Mouse (Mus musculus): ENCODE measurements at regions not wholly inside any gene's neighbourhood (a gene's known extent, or its start where the extent isn't known, plus 50 kb on each side); places are given as distances from the start of the nearest gene placed in this dataset.

DNA sequence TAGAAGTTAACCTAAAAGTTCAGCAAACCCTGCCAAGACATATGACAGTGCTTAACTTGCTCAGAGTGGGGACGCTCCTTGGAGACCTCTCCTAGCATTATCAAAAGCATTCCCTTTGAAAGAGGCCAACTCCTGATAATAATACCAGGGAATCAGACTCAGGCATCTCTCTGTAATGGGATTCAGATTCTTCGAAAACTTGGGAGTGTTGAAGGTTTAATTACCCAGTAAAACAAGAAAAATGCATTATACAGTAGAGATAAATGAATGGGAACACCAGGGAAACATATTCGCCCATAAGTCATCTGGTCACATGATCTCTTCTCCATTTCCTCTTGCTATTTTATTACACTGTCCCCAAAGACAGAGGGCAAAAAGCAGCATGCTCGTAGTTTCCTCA is 274.3 kb upstream of the BC052040 start:
- Histone ChIP-seq H3K4me2 (ENCODE audit: low read depth) (no peak overlapping the region), H3ac (ENCODE audit: control insufficient read depth, insufficient read length) (no peak overlapping the region), H3K36me3 (ENCODE audit: control insufficient read depth, insufficient read depth) (no peaks in the 10 kb centered on the region), H3K27me3 (ENCODE audit: control insufficient read depth, insufficient read depth, insufficient read length) (no peaks in the 10 kb centered on the region), H3K4me3 (no peak overlapping the region), H3K79me2 (ENCODE audit: control insufficient read depth, insufficient read depth) (no peaks in the 10 kb centered on the region)
- TF ChIP-seq MYOG (IDR thresholded peaks at IDR 0.05; ENCODE audit: control insufficient read depth in 1 of 3, insufficient read depth in 1 of 3, insufficient read length in 2 of 3, low read depth in 2 of 3), result no peak
- TF ChIP-seq MAX (IDR thresholded peaks at IDR 0.05; ENCODE audit: low read depth), result no peak
- peak; percentile 15 for TF ChIP-seq USF1 (IDR thresholded peaks at IDR 0.05; ENCODE audit: low read depth)

DNA sequence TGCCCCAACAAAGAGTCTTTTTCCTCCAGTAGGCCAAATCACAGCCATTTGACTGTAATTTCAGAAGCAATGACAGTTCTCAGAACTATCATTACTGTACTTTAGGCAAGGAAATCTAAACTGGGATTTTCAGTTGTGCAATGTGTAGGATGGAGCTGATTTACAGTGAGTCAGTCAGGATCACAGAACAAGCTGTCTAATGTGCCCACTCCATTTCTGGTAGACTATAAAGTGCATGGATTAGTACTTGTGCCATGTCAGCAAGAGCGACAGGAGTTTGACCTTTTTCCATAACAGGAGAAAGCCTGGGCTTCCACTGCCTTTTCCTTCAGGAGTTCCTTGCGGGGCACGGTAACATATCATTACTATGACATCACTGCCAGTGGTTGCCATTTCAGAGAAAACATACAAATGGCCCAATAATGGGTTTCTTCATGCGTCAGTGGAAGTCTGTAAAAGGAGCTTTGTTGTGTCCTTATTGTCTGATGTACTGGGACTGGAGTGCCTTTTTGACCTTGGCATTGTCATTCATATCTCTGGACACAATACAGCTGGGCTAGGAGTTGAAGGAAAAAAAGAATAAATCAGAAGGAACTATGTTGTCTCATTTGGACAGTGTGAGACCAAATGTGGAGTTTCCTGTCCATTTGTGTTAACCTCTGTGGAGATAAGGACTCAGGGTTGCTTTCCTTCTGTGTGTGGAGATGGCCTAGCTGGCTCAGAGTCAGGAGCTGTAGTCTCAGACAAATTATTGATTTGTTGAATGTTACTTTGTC is 271.5 kb upstream of the BC052040 start:
- Histone ChIP-seq H3K79me2 (ENCODE audit: control insufficient read depth, insufficient read depth) (no peaks in the 10 kb centered on the region), H3K4me3 (no peak overlapping the region), H3ac (ENCODE audit: control insufficient read depth, insufficient read length) (no peak overlapping the region), H3K36me3 (ENCODE audit: control insufficient read depth, insufficient read depth) (no peaks in the 10 kb centered on the region), H3K4me2 (ENCODE audit: low read depth) (no peak overlapping the region), H3K27me3 (ENCODE audit: control insufficient read depth, insufficient read depth, insufficient read length) (no peaks in the 10 kb centered on the region)
- TF ChIP-seq MYOG (IDR thresholded peaks at IDR 0.05; ENCODE audit: control insufficient read depth in 1 of 3, insufficient read depth in 1 of 3, insufficient read length in 2 of 3, low read depth in 2 of 3) (no peak), SRF (IDR thresholded peaks at IDR 0.05; ENCODE audit: control insufficient read depth, insufficient read length, low read depth) (no peak), USF1 (IDR thresholded peaks at IDR 0.05; ENCODE audit: low read depth) (no peak), E2F4 (IDR thresholded peaks at IDR 0.05; ENCODE audit: insufficient read depth) (no peak), MYOD1 (IDR thresholded peaks at IDR 0.05; ENCODE audit: control insufficient read depth in 1 of 3, insufficient read length in 2 of 3, low read depth in 2 of 3) (no peak), CEBPB (IDR thresholded peaks at IDR 0.05; ENCODE audit: insufficient read depth, poor library complexity, severe bottlenecking) (no peak), TCF12 (IDR thresholded peaks at IDR 0.05; ENCODE audit: insufficient read depth, poor library complexity, severe bottlenecking) (no peak), POLR2A (IDR thresholded peaks at IDR 0.05; ENCODE audit: insufficient read length, low read depth) (no peak), TCF3 (IDR thresholded peaks at IDR 0.05; ENCODE audit: insufficient read length, low read depth) (no peak), POLR2AphosphoS2 (IDR thresholded peaks at IDR 0.05; ENCODE audit: insufficient read length, low read depth) (no peak), MAX (IDR thresholded peaks at IDR 0.05; ENCODE audit: low read depth) (no peak), REST (IDR thresholded peaks at IDR 0.05; ENCODE audit: insufficient read depth, insufficient read length) (no peak)

DNA sequence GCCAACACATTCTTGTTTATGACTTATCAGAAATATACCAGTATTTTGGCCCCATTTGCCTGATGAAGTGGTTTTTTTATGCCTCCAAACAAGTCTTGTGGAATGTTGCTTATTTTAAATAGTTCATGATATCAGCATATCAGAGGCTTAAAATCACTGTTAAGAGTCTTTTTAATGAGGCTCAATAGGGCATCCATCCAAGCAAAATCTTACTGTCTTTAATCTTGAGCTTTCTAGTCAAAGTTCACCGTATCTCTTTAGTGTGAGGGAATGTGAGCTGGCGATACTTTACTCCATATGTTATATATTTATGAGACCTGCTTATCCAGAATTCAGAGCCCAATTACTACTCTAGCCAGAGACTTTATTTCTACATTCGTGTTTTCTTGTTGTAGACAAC is 263.0 kb upstream of the BC052040 start:
- no peak overlapping the region for H3K4me3 ChIP-seq
- H3K27me3 ChIP-seq (ENCODE audit: control insufficient read depth, insufficient read depth, insufficient read length), result no peaks in the 10 kb centered on the region
- no peaks in the 10 kb centered on the region for H3K79me2 ChIP-seq (ENCODE audit: control insufficient read depth, insufficient read depth)
- no peak overlapping the region for H3ac ChIP-seq (ENCODE audit: control insufficient read depth, insufficient read length)
- no peaks in the 10 kb centered on the region for H3K36me3 ChIP-seq (ENCODE audit: control insufficient read depth, insufficient read depth)
- no peak for TF ChIP-seq USF1 (IDR thresholded peaks at IDR 0.05; ENCODE audit: low read depth)
- no peak for TF ChIP-seq POLR2AphosphoS2 (IDR thresholded peaks at IDR 0.05; ENCODE audit: insufficient read length, low read depth)
- no peak for TF ChIP-seq POLR2A (IDR thresholded peaks at IDR 0.05; ENCODE audit: insufficient read length, low read depth)
- TF ChIP-seq TCF3 (IDR thresholded peaks at IDR 0.05; ENCODE audit: insufficient read length, low read depth), result no peak
- no peak for TF ChIP-seq SRF (IDR thresholded peaks at IDR 0.05; ENCODE audit: control insufficient read depth, insufficient read length, low read depth)
- no peak for TF ChIP-seq MYOD1 (IDR thresholded peaks at IDR 0.05; ENCODE audit: control insufficient read depth in 1 of 3, insufficient read length in 2 of 3, low read depth in 2 of 3)
- TF ChIP-seq REST (IDR thresholded peaks at IDR 0.05; ENCODE audit: insufficient read depth, insufficient read length), result no peak
- no peak for TF ChIP-seq MAX (IDR thresholded peaks at IDR 0.05; ENCODE audit: low read depth)
- TF ChIP-seq E2F4 (IDR thresholded peaks at IDR 0.05; ENCODE audit: insufficient read depth), result no peak
- TF ChIP-seq TCF12 (IDR thresholded peaks at IDR 0.05; ENCODE audit: insufficient read depth, poor library complexity, severe bottlenecking), result no peak
- TF ChIP-seq CEBPB (IDR thresholded peaks at IDR 0.05; ENCODE audit: insufficient read depth, poor library complexity, severe bottlenecking), result no peak
- no peak for TF ChIP-seq MYOG (IDR thresholded peaks at IDR 0.05; ENCODE audit: control insufficient read depth in 1 of 3, insufficient read depth in 1 of 3, insufficient read length in 2 of 3, low read depth in 2 of 3)
- no peak overlapping the region for H3K4me2 ChIP-seq (ENCODE audit: low read depth)

DNA sequence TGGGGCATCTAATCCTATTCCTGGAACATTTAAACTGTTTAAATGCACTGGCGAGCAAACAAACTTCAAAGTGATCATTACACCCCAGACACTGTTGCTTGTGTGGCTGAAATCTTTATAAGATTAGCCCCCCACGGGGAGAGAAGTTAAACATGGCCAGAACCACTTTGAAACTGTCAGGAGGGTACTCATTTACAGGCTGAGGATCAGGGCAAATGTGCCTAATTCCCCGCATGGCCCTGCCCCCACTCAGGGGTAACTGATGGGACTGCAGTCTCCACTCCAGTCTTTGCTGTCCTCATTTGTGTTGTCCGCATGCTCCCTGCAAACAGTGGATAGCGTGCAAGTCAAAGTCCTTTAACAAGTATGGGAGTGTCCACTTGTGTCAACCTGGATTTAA is 258.9 kb upstream of the BC052040 start:
- Histone ChIP-seq H3K4me2 (ENCODE audit: low read depth) (no peak overlapping the region), H3K27me3 (ENCODE audit: control insufficient read depth, insufficient read depth, insufficient read length) (no peaks in the 10 kb centered on the region), H3K36me3 (ENCODE audit: control insufficient read depth, insufficient read depth) (no peaks in the 10 kb centered on the region), H3ac (ENCODE audit: control insufficient read depth, insufficient read length) (no peak overlapping the region), H3K79me2 (ENCODE audit: control insufficient read depth, insufficient read depth) (no peaks in the 10 kb centered on the region), H3K4me3 (no peak overlapping the region)
- TF ChIP-seq MAX (IDR thresholded peaks at IDR 0.05; ENCODE audit: low read depth) (no peak), TCF3 (IDR thresholded peaks at IDR 0.05; ENCODE audit: insufficient read length, low read depth) (no peak), E2F4 (IDR thresholded peaks at IDR 0.05; ENCODE audit: insufficient read depth) (no peak), REST (IDR thresholded peaks at IDR 0.05; ENCODE audit: insufficient read depth, insufficient read length) (no peak), TCF12 (IDR thresholded peaks at IDR 0.05; ENCODE audit: insufficient read depth, poor library complexity, severe bottlenecking) (no peak), POLR2A (IDR thresholded peaks at IDR 0.05; ENCODE audit: insufficient read length, low read depth) (no peak)

DNA sequence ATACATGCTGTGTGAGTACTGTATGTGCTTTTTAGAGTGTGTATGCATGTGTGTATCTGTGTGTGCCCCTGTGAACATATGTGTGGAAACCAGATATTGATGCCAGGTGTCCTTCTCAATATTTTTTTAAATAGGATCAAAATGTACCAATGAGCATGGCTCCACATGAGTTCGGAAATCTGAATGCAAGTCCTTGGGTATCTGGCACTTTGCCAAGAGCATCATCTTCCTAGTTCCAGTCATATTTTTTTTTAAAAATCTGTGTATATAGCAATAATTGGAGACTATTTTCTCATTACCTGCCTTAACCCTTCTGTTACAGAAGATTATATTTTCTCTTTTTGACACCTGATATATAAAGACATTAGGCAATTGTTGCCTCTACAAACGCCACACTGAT is 255.0 kb upstream of the BC052040 start:
- TF ChIP-seq POLR2AphosphoS2 (IDR thresholded peaks at IDR 0.05; ENCODE audit: insufficient read length, low read depth), result no peak
- no peak for TF ChIP-seq POLR2A (IDR thresholded peaks at IDR 0.05; ENCODE audit: insufficient read length, low read depth)
- TF ChIP-seq USF1 (IDR thresholded peaks at IDR 0.05; ENCODE audit: low read depth), result no peak
- TF ChIP-seq CEBPB (IDR thresholded peaks at IDR 0.05; ENCODE audit: insufficient read depth, poor library complexity, severe bottlenecking), result no peak
- no peak for TF ChIP-seq TCF3 (IDR thresholded peaks at IDR 0.05; ENCODE audit: insufficient read length, low read depth)
- TF ChIP-seq MYOG (IDR thresholded peaks at IDR 0.05; ENCODE audit: control insufficient read depth in 1 of 3, insufficient read depth in 1 of 3, insufficient read length in 2 of 3, low read depth in 2 of 3), result no peak
- TF ChIP-seq MYOD1 (IDR thresholded peaks at IDR 0.05; ENCODE audit: control insufficient read depth in 1 of 3, insufficient read length in 2 of 3, low read depth in 2 of 3), result no peak
- no peak for TF ChIP-seq SRF (IDR thresholded peaks at IDR 0.05; ENCODE audit: control insufficient read depth, insufficient read length, low read depth)
- TF ChIP-seq E2F4 (IDR thresholded peaks at IDR 0.05; ENCODE audit: insufficient read depth), result no peak
- TF ChIP-seq MAX (IDR thresholded peaks at IDR 0.05; ENCODE audit: low read depth), result no peak
- TF ChIP-seq REST (IDR thresholded peaks at IDR 0.05; ENCODE audit: insufficient read depth, insufficient read length), result no peak
- TF ChIP-seq TCF12 (IDR thresholded peaks at IDR 0.05; ENCODE audit: insufficient read depth, poor library complexity, severe bottlenecking), result no peak

More for the DNA sequence above, 255.0 kb upstream of the BC052040 start:
- Histone ChIP-seq H3K36me3 (ENCODE audit: control insufficient read depth, insufficient read depth) (no peaks in the 10 kb centered on the region), H3K27me3 (ENCODE audit: control insufficient read depth, insufficient read depth, insufficient read length) (no peaks in the 10 kb centered on the region), H3K4me3 (no peak overlapping the region), H3K4me2 (ENCODE audit: low read depth) (no peak overlapping the region), H3K79me2 (ENCODE audit: control insufficient read depth, insufficient read depth) (no peaks in the 10 kb centered on the region), H3ac (ENCODE audit: control insufficient read depth, insufficient read length) (no peak overlapping the region)

Data from myocyte (in vitro differentiated cells).